Mouse (Mus musculus) ES-Bruce4 (cell line): ENCODE data around the gene Ldlr. TPM values are rescaled to one million over a fixed set of nuclear protein-coding genes. Genes with fewer than 3 reads are reported as not detected.

ENCODE experiments used
- H3K27ac ChIP-seq: 2 replicates; pipeline ENCODE4 v1.5.1; 2012; ENCODE audit warnings: low read length, inconsistent platforms; ENCODE audit not compliant: insufficient read depth
- H3K27me3 ChIP-seq: 2 replicates; pipeline ENCODE4 v1.6.1; 2012; ENCODE audit warnings: mild to moderate bottlenecking, low read length, inconsistent platforms; ENCODE audit not compliant: control insufficient read depth, poor library complexity, insufficient read depth, severe bottlenecking
- H3K36me3 ChIP-seq: 2 replicates; pipeline ENCODE4 v1.6.1; 2012; ENCODE audit warnings: inconsistent platforms, mild to moderate bottlenecking, low read length, moderate library complexity; ENCODE audit not compliant: control insufficient read depth, poor library complexity, insufficient read depth, severe bottlenecking
- H3K4me1 ChIP-seq: one replicate; pipeline ENCODE4 v1.8.1; 2011; ENCODE audit warnings: low read length; ENCODE audit not compliant: control insufficient read depth, insufficient read depth
- H3K4me3 ChIP-seq: 2 replicates; pipeline ENCODE4 v1.5.1; 2011; ENCODE audit warnings: low read depth, mild to moderate bottlenecking, low read length
- H3K9ac ChIP-seq: 2 replicates; pipeline ENCODE4 v1.6.1; 2012; ENCODE audit warnings: low read depth, mild to moderate bottlenecking, inconsistent platforms; ENCODE audit not compliant: poor library complexity, severe bottlenecking
- H3K9me3 ChIP-seq: replicated peaks from 2 replicates; pipeline ENCODE4 v1.6.1; 2012; ENCODE audit warnings: mild to moderate bottlenecking, low read length, inconsistent platforms; ENCODE audit not compliant: control insufficient read depth, poor library complexity, insufficient read depth, severe bottlenecking
- CTCF ChIP-seq: IDR thresholded peaks from one replicate; pipeline ENCODE4 v1.8.1; 2011; ENCODE audit warnings: low read depth, low read length
- EP300 ChIP-seq: IDR thresholded peaks from 2 replicates; pipeline ENCODE4 v1.6.1; 2011; ENCODE audit warnings: low read depth, low read length; ENCODE audit not compliant: insufficient read depth
- POLR2A ChIP-seq: IDR thresholded peaks from one replicate; pipeline ENCODE4 v1.8.1; 2011; ENCODE audit warnings: low read length; ENCODE audit not compliant: insufficient read depth
- polyA plus RNA-seq: library from polyadenylated mRNA; stranded (reverse); fragments of >200 nt; gene quantifications from 2 replicates; pipeline ENCODE4 v1.2.4, GENCODE M21; 2011; ENCODE audit warnings: low read depth; ENCODE audit not compliant: missing spikeins, insufficient read depth, insufficient read length

The Ldlr gene
- polyA plus RNA-seq, 1 experiment, result 79.3 TPM

DNA sequence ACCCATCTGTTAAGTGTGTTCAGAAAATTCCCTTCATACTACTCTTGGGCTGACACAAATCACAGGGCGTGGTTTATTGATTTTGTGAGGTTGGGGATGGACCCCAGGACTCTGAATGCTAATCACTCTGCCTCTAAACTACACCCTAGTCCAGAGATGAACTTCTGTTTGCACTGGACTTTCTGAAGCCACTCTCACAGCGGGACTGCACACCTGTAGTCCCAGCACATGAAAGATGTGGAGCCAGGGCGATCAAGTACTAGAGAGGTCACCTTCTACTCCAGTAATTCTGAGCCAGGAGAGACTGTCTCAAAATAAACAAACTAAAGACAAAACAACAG, 75.7 kb downstream of the Ldlr start:
- Histone ChIP-seq H3K36me3 (peaks cover 34% of the 10 kb centered on the region), H3K4me3 (peak overlapping the region; percentile 81), H3K9ac (no peak overlapping the region), H3K4me1 (peaks cover 5% of the 10 kb centered on the region), H3K27ac (peak overlapping the region; percentile 72), H3K27me3 (no peaks in the 10 kb centered on the region), H3K9me3 (no peaks in the 10 kb centered on the region)
- TF ChIP-seq EP300, result no peak
- no peak for TF ChIP-seq POLR2A
- no peak for TF ChIP-seq CTCF

Other genes with a start within 250 kb of the Ldlr start
- gene Tmed1, start 213.2 kb upstream of the Ldlr start, polyA plus RNA-seq, result 28.0 and 29.2 TPM in 2 replicates
- gene AB124611, start 197.3 kb upstream of the Ldlr start, polyA plus RNA-seq, result not detected in 2 replicates
- 112 and 122 TPM in 2 replicates for gene Carm1, start 176.6 kb upstream of the Ldlr start, polyA plus RNA-seq
- 18.1 and 19.2 TPM in 2 replicates for gene Timm29, start 130.8 kb upstream of the Ldlr start, polyA plus RNA-seq
- 17.4 and 18.9 TPM in 2 replicates for gene Yipf2, start 130.7 kb upstream of the Ldlr start, polyA plus RNA-seq
- gene Smarca4, start 107.3 kb upstream of the Ldlr start, polyA plus RNA-seq, result 100.0 and 111 TPM in 2 replicates
- gene Spc24, start 36.8 kb downstream of the Ldlr start, polyA plus RNA-seq, result 56.6 and 62.5 TPM in 2 replicates
- gene Kank2, start 75.3 kb downstream of the Ldlr start, polyA plus RNA-seq, result 62.3 and 63.5 TPM in 2 replicates
- not detected in 2 replicates for gene Angptl8, start 112.0 kb downstream of the Ldlr start, polyA plus RNA-seq
- gene Dock6, start 129.2 kb downstream of the Ldlr start, polyA plus RNA-seq, result 74.9 and 80.8 TPM in 2 replicates
- gene Rab3d, start 194.7 kb downstream of the Ldlr start, polyA plus RNA-seq, result 5.7 and 7.8 TPM in 2 replicates
- 2.9 and 4.9 TPM in 2 replicates for gene Ccdc159, start 204.0 kb downstream of the Ldlr start, polyA plus RNA-seq
- 19.9 and 21.4 TPM in 2 replicates for gene Tmem205, start 204.1 kb downstream of the Ldlr start, polyA plus RNA-seq
- gene Plppr2, start 213.6 kb downstream of the Ldlr start, polyA plus RNA-seq, result 5.4 and 5.6 TPM in 2 replicates
- gene Swsap1, start 232.3 kb downstream of the Ldlr start, polyA plus RNA-seq, result 8.5 TPM in 2 replicates
- gene Epor, start 240.0 kb downstream of the Ldlr start, polyA plus RNA-seq, result 0.57 and 1.9 TPM in 2 replicates